Mouse (Mus musculus): ENCODE data around the gene Chrna3. TPM values are rescaled to one million over a fixed set of nuclear protein-coding genes. Genes with fewer than 3 reads are reported as not detected.

Chrna3 gene
- polyA plus RNA-seq (2015; fragmentation: Nextera tagmentation; extraction: Ambion mirVana) = 11.4 and 12.3 TPM in 2 replicates

- no peaks in the 10 kb centered on the region for H3K9me3 ChIP-seq
- peaks cover 8% of the 10 kb centered on the region; the same call in 1 of the 2 replicates for H3K4me1 ChIP-seq (replicated peaks)
- WGBS = under 1% methylated on average over 39 of the region's 39 CpGs
- H3K9ac ChIP-seq = no peak within 1 kb of the TSS
- H3K36me3 ChIP-seq = no peaks in the 10 kb centered on the region
- H3K27me3 ChIP-seq (replicated peaks) = peaks cover 37% of the 10 kb centered on the region
- peak within 1 kb of the TSS; percentile 24 for H3K4me3 ChIP-seq (replicated peaks)
- peak; percentile 74 for ATAC-seq
- peak within 1 kb of the TSS; percentile 61 for H3K4me2 ChIP-seq (replicated peaks)
- no peak within 1 kb of the TSS for H3K27ac ChIP-seq
Observed at GRCm38 (mm10) chr9:55026275-55026663, at the start of gene Chrna3. Gene Chrna3, minus strand, starts transcription at chr9:55026562.

DNA sequence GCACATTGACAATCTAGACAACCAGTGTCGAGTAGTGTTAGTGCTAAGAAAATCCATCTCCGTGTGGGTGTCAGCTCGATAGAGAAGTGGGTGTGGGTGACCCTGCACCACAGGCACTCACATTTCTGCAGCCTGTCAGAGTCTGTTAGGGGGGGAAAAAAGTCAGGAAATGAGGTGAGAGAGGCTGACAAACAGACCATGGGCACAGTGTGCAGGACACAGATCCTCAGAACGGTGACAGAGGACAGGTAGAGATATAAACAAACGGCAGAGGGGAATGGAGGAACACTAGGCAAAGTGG is 41.6 kb upstream of the Chrna3 start:
- H3K27me3 ChIP-seq (replicated peaks) = no peaks in the 10 kb centered on the region
- no peaks in the 10 kb centered on the region for H3K36me3 ChIP-seq
- no peak overlapping the region for H3K4me2 ChIP-seq (replicated peaks)
- 34% methylated on average over 5 of the region's 5 CpGs for WGBS
- H3K4me3 ChIP-seq (replicated peaks) = no peak overlapping the region
- H3K4me1 ChIP-seq (replicated peaks) = no peaks in the 10 kb centered on the region
- no peaks in the 10 kb centered on the region for H3K9me3 ChIP-seq
- no peak overlapping the region for H3K9ac ChIP-seq
- ATAC-seq = no peak
- peak overlapping the region; percentile 48; the same call in 1 of the 2 replicates for H3K27ac ChIP-seq

- WGBS = 38% methylated on average over 8 of the region's 8 CpGs
- H3K4me3 ChIP-seq (replicated peaks) = no peak overlapping the region
- H3K27ac ChIP-seq = no peak overlapping the region
- peak; percentile 55; the same call in 1 of the 2 replicates for ATAC-seq
- no peaks in the 10 kb centered on the region for H3K36me3 ChIP-seq
- no peak overlapping the region for H3K9ac ChIP-seq
- H3K4me2 ChIP-seq (replicated peaks) = no peak overlapping the region
- H3K27me3 ChIP-seq (replicated peaks) = no peaks in the 10 kb centered on the region
- H3K4me1 ChIP-seq (replicated peaks) = no peaks in the 10 kb centered on the region
- H3K9me3 ChIP-seq = no peaks in the 10 kb centered on the region
Observed at GRCm38 (mm10) chr9:55067260-55067964, 41.0 kb upstream of the Chrna3 start.

DNA sequence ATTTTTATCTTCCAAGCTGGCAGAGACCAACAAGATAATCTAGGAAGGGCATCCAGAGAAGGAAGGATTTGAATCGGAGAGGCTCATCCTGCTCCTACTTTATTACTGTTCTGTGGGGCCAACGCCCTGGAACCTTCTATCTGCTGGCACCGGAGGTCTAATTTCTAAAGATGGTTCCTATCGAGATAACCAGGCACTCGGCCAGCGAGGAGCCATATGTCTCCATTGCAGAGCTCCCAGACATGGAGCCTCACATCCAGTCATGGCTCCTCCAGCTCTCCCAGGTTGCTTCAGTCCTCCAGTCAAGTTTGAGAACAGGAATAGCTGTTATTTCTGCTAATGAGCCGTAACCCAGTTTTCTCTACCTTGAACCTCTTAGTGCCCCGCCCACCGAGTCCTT is 38.9 kb upstream of the Chrna3 start:
- 85% methylated on average over 9 of the region's 9 CpGs for WGBS
- Histone ChIP-seq H3K27me3 (replicated peaks) (no peaks in the 10 kb centered on the region), H3K4me2 (replicated peaks) (no peak overlapping the region), H3K9ac (no peak overlapping the region), H3K27ac (no peak overlapping the region), H3K9me3 (no peaks in the 10 kb centered on the region), H3K4me1 (replicated peaks) (no peaks in the 10 kb centered on the region), H3K4me3 (replicated peaks) (no peak overlapping the region), H3K36me3 (no peaks in the 10 kb centered on the region)
- no peak for ATAC-seq

- no peaks in the 10 kb centered on the region for H3K27me3 ChIP-seq (replicated peaks)
- no peaks in the 10 kb centered on the region for H3K4me1 ChIP-seq (replicated peaks)
- no peaks in the 10 kb centered on the region for H3K9me3 ChIP-seq
- no peaks in the 10 kb centered on the region for H3K36me3 ChIP-seq
- no peak overlapping the region for H3K4me2 ChIP-seq (replicated peaks)
- H3K4me3 ChIP-seq (replicated peaks) = no peak overlapping the region
- no peak overlapping the region for H3K9ac ChIP-seq
- no peak for ATAC-seq
- no peak overlapping the region for H3K27ac ChIP-seq
- WGBS = 85% methylated on average over 4 of the region's 4 CpGs
Observed at GRCm38 (mm10) chr9:55058067-55058466, 31.7 kb upstream of the Chrna3 start.

DNA sequence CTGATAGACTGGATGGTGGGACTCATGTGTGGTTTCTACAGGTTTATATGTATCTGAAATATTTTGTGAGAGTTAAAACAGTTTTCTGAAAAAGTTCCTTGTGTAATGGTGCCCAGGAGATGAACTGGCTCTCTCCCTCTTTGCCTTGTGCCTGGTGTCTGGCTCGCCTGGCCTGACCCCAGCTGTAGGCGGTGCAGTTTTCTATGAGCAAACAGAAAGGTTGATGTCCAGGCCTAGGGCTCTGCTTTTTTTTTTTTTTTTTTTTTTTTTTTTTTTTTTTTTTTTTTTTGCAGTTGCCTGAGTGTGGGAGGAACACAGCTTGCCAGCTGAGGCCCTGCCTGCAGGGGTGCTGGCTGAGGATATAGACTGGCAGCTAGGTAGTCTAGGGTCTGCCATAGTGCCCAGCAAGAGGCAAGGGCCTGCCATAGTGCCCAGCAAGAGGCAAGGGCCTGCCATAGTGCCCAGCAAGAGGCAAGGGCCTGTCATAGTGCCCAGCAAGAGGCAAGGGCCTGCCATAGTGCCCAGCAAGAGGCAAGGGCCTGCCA is 29.1 kb upstream of the Chrna3 start:
- H3K9me3 ChIP-seq = no peaks in the 10 kb centered on the region
- H3K27me3 ChIP-seq (replicated peaks) = no peaks in the 10 kb centered on the region
- no peaks in the 10 kb centered on the region for H3K36me3 ChIP-seq
- WGBS = 63% methylated on average over 2 of the region's 2 CpGs
- no peak for ATAC-seq
- no peak overlapping the region for H3K9ac ChIP-seq
- no peak overlapping the region for H3K27ac ChIP-seq
- H3K4me2 ChIP-seq (replicated peaks) = no peak overlapping the region
- H3K4me1 ChIP-seq (replicated peaks) = no peaks in the 10 kb centered on the region
- H3K4me3 ChIP-seq (replicated peaks) = no peak overlapping the region

GRCm38 (mm10) chr9:55048211-55048880 is 22.0 kb upstream of the Chrna3 start, which contains the start of gene Chrnb4:
Gene Chrnb4, minus strand, starts transcription at chr9:55048779.
- under 1% methylated on average over 23 of the region's 23 CpGs for WGBS
- peak; percentile 46 for ATAC-seq
- Histone ChIP-seq H3K27ac (no peak within 1 kb of the TSS), H3K9ac (peak within 1 kb of the TSS; percentile 50), H3K4me3 (replicated peaks) (peak within 1 kb of the TSS; percentile 45), H3K4me2 (replicated peaks) (peak within 1 kb of the TSS; percentile 94), H3K36me3 (no peaks in the 10 kb centered on the region), H3K9me3 (no peaks in the 10 kb centered on the region), H3K4me1 (replicated peaks) (0 out of 2 replicates have a peak, but pooled peaks cover 4% of the 10 kb centered on the region), H3K27me3 (replicated peaks) (no peaks in the 10 kb centered on the region)

GRCm38 (mm10) chr9:55046764-55047163 is 20.4 kb upstream of the Chrna3 start:
- no peak overlapping the region for H3K9ac ChIP-seq
- H3K4me2 ChIP-seq (replicated peaks) = no peak overlapping the region
- H3K27ac ChIP-seq = no peak overlapping the region
- 0 out of 2 replicates have a peak, but pooled peaks cover 4% of the 10 kb centered on the region for H3K4me1 ChIP-seq (replicated peaks)
- no peaks in the 10 kb centered on the region for H3K9me3 ChIP-seq
- 0 out of 2 replicates have a peak, but pooled peaks have one; percentile 11 for ATAC-seq
- H3K27me3 ChIP-seq (replicated peaks) = no peaks in the 10 kb centered on the region
- H3K36me3 ChIP-seq = no peaks in the 10 kb centered on the region
- WGBS = under 1% methylated on average over 3 of the region's 3 CpGs
- no peak overlapping the region for H3K4me3 ChIP-seq (replicated peaks)

GRCm38 (mm10) chr9:55045001-55045400 is 18.6 kb upstream of the Chrna3 start:
- H3K9me3 ChIP-seq = no peaks in the 10 kb centered on the region
- H3K9ac ChIP-seq = no peak overlapping the region
- H3K27me3 ChIP-seq (replicated peaks) = no peaks in the 10 kb centered on the region
- H3K4me2 ChIP-seq (replicated peaks) = no peak overlapping the region
- H3K4me1 ChIP-seq (replicated peaks) = 0 out of 2 replicates have a peak, but pooled peaks cover 4% of the 10 kb centered on the region
- WGBS = 67% methylated on average over 2 of the region's 2 CpGs
- H3K27ac ChIP-seq = no peak overlapping the region
- ATAC-seq = no peak
- no peak overlapping the region for H3K4me3 ChIP-seq (replicated peaks)
- no peaks in the 10 kb centered on the region for H3K36me3 ChIP-seq

GRCm38 (mm10) chr9:55043688-55044087 is 17.3 kb upstream of the Chrna3 start:
- no peaks in the 10 kb centered on the region for H3K9me3 ChIP-seq
- WGBS = 13% methylated on average over 8 of the region's 8 CpGs
- ATAC-seq = 0 out of 2 replicates have a peak, but pooled peaks have one; percentile 29

GRCm38 (mm10) chr9:55041389-55041788 is 15.0 kb upstream of the Chrna3 start:
- no peak overlapping the region for H3K4me3 ChIP-seq (replicated peaks)
- no peak overlapping the region for H3K4me2 ChIP-seq (replicated peaks)
- H3K36me3 ChIP-seq = no peaks in the 10 kb centered on the region
- no peaks in the 10 kb centered on the region for H3K9me3 ChIP-seq
- ATAC-seq = no peak
- H3K27me3 ChIP-seq (replicated peaks) = no peaks in the 10 kb centered on the region
- 86% methylated on average over 2 of the region's 2 CpGs for WGBS
- H3K27ac ChIP-seq = no peak overlapping the region
- H3K4me1 ChIP-seq (replicated peaks) = no peaks in the 10 kb centered on the region
- no peak overlapping the region for H3K9ac ChIP-seq

More at GRCm38 (mm10) chr9:55043688-55044087, 17.3 kb upstream of the Chrna3 start:
- Histone ChIP-seq H3K27me3 (replicated peaks) (no peaks in the 10 kb centered on the region), H3K4me3 (replicated peaks) (no peak overlapping the region), H3K4me2 (replicated peaks) (no peak overlapping the region), H3K36me3 (no peaks in the 10 kb centered on the region), H3K4me1 (replicated peaks) (0 out of 2 replicates have a peak, but pooled peaks cover 4% of the 10 kb centered on the region), H3K9ac (no peak overlapping the region), H3K27ac (no peak overlapping the region)

- Histone ChIP-seq H3K4me1 (replicated peaks) (no peaks in the 10 kb centered on the region), H3K27ac (no peak overlapping the region), H3K4me2 (replicated peaks) (no peak overlapping the region), H3K27me3 (replicated peaks) (no peaks in the 10 kb centered on the region), H3K36me3 (no peaks in the 10 kb centered on the region), H3K9ac (no peak overlapping the region), H3K4me3 (replicated peaks) (no peak overlapping the region), H3K9me3 (no peaks in the 10 kb centered on the region)
- 70% methylated on average over 5 of the region's 5 CpGs for WGBS
- no peak for ATAC-seq
Observed at GRCm38 (mm10) chr9:55039983-55040382, 13.6 kb upstream of the Chrna3 start.

Data from intestine, embryonic 15.5 days (tissue).